Mouse (Mus musculus): ENCODE results near the gene C87436.
"Not testable (repeated sequence)": the region's sequence is repeated elsewhere in the genome, so short reads cannot be mapped to it uniquely, and the experiment has no call there.

C87436 gene

DNA sequence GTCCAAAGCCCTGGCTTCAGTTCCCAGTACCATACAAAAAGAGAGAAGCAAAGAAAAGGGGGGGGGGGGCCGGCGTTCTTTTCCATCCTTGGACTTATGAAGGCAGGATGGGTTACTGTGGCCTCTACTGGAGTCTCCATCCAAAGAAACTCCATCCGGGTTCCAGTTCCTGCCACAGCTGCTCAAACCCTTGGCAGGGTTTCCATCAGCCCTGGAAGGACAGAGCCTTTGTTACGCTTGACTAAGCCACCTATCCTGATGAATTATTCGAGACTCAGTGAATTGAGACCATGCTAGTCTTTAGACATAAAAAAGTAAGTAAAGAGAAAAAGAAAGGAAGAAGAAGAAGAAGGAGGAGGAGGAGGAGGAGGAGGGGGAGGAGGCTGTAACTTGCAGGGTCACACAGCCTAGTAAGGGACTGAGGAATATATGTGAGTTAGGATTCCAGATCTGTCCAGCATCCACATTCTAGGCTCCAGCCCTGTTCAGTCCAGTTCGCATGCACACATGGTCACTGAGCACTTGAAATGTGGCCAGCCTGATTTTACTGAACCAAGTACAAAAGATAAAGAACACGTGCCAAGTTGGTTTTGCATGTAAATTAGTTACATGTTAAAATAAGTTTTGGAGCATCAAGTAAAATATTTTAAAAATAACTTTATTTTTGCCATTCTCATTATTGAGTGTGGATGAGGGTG is 47.9 kb downstream of the C87436 start:
- no peak for DNase-seq (ENCODE audit: low spot score)

DNA sequence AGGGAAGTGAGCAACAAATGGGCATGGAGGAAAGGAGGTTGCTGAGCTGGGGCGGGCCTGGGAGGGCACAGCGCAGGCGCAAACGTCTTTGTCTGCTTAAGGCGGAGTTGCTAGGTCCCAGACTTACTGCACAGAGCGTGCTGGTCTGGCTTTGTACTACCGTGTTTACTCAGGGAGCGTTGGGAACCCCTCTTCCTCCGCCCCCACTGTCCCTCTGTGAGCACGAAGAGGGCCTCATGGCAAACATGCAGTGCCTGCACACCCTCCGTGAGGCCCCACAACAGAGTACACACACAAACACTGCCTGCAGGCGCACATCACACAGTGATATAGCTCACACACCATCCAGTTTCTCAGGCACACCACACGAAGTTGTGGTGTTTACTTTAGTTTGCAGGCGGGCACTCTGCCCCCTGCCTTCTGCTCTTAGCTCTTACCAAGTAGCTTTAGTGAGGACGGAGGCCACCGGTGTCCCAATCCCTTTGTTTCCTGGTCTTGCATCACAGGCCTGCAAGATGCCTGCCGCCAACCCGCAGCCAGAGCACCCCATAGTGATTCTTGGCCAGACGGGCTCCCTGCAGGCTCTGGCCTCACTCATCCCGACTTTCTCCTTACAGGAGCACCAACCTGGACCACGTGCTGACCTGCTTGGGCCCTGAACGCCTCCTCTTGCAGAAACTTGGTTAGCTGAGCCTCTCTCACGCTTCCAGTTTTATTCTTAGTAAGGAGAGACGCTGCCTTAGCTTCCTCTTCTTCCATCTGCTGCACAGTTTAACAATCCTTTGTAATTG is 49.4 kb downstream of the C87436 start:
- peak; percentile 57 for DNase-seq (ENCODE audit: low spot score)

DNA sequence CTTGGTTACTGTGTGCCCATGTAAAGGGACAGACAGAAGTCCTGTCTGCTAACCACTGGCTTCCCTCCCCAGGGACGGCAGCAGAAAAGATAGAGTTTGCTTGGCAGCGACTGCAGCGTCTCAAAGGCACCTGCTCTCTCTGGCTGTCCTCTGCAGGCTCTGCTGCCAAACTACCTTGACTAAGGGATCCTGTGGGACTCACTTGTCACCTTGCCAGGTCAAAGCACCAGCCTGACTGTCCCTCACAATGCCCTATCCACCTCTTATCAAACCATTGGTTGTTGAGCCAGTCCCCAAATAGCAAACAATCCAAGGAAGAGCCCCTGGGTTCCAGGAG is 49.9 kb downstream of the C87436 start:
- DNase-seq (ENCODE audit: low spot score), result no peak

DNA sequence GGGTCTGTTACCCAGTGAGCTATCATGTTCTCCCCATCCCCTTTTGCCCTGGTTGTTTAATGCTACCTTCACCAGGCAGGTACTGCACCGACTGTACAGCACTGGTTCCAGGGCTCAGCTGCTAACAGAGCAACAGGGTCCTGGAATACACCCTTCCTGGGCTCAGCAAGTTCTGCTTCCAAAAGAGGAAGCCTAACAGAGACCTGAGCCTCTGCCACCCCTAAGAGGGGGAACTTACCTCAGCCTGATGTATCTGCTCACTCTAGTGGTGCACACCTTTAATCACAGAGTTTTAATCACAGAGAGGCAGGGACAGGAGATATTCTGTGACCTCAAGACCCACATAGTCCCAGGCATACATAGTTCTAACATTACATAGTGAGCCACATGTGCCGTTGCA is 51.8 kb downstream of the C87436 start:
- no peak for DNase-seq (ENCODE audit: low spot score)

DNA sequence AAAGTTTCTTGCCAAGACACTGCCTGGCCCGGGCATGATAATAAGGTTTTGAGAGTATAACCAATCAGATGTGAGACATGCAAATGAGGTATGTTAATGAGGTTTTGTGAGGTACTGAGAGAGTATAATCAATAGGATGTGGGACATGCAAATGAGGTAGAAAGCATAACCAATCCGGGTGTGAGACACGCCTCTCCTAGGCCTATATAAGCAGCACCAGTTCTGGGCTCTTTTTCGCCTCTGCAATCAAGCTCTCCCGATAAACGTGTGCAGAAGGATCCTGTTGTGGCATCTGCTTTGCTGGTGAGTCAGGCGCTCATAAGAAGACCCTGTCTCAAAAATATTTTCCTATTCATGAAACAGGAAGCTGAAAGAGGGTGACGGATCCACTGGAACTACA is 52.2 kb downstream of the C87436 start:
- DNase-seq (ENCODE audit: low spot score), result not testable (repeated sequence)

DNA sequence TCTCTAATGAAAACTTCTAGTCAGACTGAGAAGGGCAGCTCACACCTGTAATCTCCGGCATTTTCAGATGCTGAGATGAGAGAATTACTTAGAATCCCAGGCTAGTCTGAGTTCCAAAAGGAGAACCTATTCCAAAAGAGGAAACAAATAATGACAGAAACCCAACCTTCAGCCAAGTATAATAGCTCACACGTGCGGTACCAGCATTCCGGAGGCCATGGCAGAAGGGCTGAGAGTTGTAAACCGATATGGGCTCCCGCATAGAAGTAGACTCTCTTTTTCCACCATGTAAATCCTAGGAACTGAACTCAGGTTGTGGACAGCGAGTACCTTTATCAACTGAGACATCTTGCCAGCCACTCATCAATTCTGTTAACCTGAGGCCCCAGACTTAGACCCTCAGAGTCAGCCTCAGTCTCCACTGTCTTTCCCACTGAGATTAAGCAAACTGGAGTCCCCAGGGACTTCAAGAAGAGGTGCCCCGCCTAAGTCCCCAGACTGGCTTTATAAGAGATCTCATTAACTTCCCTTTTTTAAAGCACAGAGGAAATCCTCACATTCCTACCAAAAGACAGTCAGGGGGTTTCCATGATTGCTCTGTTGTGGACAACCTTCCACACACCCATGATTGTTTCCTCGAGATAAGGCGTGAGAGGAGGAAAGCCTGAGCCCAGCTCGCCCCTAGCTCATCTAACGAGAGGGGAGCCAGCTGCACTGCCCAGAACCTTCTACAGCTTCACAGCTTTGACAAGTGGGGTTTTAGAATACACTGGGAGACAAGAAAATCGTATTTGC is 55.5 kb downstream of the C87436 start:
- no peak for DNase-seq (ENCODE audit: low spot score)

DNA sequence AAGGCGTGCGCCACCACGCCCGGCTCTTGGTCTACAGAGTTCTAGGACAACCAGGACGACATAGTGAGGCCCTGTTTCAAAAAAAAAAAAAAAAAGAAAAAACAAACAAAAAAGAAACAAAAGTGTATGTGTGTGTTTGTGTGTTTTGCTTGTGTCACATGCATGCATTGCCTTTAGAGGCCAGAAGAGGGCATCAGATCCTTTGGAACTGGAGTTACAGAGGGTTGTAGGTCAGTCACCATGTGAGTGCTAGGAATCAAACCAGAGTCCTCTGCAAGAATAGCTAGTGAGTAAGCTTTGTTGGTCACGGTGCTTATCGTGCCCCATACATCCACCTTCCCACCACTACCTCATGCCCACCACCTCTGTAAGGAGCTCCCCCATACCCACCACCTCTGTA is 56.6 kb downstream of the C87436 start:
- DNase-seq (ENCODE audit: low spot score), result no peak

DNA sequence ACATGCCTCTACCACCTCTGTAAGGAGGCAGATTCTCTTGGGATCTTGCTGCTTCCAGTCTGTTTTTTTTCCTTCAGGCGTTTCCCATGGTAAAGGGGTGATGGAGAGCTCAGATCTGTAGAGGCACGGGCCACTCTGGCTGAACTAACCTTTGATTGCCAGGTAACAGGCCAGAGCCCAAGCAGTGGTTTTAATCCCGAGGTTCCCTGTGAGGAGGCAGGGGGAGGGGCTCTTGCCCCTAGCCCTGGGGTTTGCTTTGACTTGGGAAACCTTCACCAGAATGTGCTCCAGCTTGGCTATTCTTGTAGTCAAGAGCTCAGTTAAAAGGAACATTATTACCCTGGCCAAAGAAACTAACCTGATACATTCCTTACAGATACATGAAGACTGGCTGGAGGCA is 57.5 kb downstream of the C87436 start:
- DNase-seq (ENCODE audit: low spot score), result no peak

DNA sequence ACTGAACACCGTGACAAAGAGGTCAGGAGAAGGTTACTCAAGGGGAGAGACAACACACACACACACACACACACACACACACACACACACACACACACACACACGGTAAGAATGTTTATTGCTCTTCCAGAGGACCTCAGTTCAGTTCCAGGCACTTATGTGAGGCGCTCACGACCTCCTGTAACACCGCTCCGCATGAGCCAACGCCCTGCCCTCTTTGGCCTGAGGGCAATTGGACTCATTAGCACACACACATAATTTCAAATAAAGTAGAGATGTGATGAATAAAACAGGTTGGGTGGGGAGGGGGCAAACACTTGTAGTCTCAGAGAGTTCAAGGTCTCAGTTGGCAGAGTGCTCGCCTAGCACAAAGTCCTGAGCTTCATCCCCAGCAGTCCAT is 58.0 kb downstream of the C87436 start:
- no peak for DNase-seq (ENCODE audit: low spot score)

DNA sequence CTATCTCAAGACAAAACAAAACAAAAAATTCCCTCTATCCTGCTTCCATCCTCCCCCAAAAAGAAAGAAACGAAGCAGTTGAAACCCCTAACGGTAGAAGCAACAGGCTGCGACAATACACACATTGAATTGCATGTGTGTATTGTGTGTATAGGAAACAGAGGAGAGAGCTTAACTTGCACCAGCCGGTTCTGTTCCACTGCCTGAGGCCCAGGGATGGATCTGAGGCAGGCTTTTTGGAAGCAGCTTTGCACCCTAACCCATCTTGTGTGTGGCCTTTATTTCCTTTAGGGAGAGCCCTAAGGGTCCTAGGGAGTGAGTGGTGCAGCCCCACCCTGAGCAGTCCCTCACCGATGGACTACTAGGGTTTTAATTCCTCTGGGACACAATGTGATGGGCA is 58.4 kb downstream of the C87436 start:
- DNase-seq (ENCODE audit: low spot score), result no peak

DNA sequence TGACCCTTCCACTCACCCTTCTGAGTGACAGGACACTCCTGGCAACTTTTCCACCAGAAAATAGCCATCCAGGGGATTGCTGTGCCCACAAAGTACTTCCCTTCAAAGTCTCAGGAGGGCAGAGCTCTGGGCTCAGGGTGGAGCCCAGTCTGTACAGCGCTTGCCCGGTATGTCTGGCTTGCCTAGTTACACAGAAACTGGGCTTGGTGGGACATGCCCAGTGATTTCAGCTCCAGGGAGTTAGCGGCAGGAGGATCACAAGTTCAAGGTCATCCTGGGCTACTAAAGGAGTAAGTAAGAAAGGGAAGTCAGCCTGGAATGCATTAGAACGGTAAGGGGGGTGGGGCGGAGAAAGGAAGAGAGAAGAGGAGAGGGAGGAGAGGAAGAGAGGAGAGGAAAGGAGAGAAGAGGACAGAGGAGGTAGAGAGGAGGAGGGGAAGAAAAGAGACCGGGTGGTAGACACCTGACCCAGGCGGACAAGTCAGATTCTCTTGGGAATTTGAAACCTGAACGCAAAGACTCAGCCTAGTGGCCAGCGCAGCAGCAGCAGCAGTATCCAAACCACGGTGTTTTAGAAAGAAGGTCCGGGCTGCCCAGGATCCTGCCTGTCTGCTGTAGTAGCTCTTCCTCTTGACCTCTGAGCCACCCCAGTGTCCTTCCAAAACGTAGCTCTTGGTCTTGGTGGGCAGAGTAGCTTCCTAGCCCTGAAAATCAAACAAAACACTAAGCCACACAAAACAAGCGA is 59.1 kb downstream of the C87436 start:
- DNase-seq (ENCODE audit: low spot score), result no peak

DNA sequence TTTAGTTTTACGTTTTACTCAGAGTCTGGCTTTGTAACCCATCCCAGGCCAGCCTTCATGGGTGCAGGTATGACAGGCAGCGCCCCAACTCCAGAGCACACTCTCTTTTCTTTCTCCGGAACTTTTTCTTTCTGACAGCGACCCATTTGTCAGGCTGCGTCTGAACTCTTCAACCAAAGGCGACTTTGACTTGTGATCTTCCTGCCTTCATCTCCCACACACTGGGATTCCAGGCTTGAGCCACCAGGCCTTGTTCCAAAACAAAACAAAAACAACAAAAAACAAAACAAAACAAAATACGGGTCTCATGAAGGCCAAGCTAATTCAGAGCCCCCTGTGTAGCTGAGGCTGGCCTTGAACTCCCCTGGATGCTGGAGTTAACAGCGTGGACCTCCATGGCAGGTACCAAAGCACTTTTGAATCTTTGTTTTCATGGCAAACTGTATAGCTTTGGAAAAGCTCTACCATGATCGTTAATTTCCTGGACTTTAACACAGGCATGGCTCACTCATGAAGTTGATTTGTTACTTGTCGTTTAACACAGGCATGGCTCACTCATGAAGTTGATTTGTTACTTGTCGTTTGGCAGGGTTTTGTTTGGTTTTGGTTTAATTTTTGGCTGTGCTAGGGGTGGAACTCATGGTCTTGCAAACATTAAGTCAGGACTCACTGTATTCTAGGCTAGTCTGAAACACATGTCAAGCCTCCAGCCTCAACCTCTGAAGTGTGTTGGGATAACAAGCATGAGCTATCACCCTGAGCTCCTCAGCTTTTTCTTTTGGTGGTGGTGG is 60.0 kb downstream of the C87436 start:
- DNase-seq (ENCODE audit: low spot score), result no peak

DNA sequence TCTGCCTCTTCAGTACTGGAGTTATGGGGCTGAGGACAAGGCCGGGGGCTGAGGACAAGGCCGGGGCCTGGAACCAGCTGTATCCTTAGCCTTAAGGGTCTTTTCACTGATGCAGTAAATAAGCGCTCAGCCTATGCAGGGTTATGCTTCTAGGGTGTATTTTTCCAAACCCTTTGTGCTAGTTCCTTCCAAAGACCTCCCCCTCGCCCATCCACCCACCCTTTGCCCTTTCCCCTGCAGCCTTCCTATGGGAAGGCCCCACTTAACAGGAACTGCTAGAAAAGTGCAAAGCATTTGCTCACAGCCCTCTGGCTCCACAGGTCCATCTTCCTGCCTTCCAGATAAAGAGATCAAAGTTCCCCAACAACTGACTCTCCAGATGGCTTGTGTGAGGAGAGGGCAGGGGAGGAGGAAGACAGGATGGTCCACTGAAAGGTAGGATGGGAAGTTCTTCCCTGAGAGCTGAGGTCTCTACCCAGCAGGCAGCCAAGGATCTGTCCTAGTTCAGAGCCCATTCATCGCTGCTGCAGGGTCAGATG is 61.5 kb downstream of the C87436 start:
- no peak for DNase-seq (ENCODE audit: low spot score)

DNA sequence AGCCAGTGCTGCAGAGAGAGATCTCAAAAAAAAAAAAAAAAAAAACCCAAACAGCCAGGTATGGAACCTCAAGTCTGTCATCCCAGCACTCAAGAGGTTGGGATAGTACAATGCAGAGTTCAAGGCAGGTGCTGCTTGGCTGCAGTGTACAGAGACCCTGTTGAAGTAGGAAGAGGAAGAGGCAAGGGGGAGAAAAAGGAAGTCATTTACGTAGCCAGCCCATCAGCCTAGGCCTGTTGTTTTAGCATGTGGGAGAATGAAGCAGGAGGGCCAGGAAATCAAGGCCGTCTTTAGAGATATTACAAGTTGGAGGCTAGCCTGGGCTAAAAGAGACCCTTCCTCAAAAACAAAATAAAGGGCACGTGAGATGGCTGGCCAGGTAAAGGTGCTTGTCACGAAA is 65.3 kb downstream of the C87436 start:
- no peak for DNase-seq (ENCODE audit: low spot score)

DNA sequence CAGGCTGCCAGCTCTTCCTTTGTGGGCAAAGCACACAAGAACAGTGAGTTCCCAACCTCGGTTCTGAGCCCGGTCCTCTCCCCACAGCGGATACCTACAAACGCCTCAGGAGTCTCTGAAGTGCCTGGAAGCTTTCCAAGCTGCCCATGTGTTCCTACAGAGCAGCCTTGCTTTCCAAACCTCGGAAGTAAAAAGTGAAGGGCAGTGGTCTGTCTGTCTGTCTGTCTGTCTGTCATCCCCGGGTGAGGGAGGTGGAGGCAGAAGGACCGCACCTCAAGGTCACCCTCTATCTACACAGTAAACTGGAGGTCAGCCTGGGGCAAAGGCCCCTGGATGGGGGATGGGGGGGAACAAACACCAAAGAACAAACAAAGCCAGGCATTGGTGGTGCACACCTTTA is 67.5 kb downstream of the C87436 start:
- no peak for DNase-seq (ENCODE audit: low spot score)

DNA sequence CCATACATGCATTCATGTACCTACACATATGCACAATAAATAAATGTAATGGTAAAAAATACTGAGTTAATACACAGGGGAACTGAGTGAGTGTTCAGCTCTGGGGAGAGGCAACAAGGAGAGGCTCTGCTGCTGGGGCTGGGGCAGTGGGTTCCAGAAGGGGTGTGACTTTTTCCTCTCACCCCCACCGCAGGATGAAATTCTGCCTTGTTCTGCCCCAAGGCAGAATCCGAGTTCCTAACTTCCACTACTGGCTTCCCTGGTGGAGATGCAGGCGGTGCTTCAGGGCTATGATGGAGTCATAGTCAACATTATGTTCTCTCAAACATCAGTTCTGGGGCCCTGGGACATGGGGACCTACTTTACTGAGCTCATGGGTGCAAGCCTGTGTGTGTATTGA is 68.1 kb downstream of the C87436 start:
- no peak for DNase-seq (ENCODE audit: low spot score)

DNA sequence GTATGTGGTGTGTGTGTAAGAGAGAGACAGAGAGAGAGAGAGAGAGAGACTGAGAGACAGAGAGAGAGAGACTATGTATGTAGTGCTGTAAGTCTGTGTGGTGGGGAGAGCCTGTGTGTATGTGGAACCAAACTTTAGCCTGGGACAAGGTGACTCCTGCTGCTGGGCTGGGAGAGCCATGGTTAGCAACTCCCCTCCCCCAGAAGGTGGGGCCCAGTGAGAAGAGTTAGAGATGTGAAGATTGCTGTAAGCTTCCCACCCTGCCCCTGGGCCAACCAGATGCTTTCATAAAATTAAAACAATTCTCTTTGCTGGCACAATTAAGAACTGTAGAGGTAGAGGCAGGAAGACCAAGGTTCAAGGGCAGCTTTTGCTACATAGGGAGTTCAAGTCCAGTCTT is 68.9 kb downstream of the C87436 start:
- DNase-seq (ENCODE audit: low spot score), result no peak

DNA sequence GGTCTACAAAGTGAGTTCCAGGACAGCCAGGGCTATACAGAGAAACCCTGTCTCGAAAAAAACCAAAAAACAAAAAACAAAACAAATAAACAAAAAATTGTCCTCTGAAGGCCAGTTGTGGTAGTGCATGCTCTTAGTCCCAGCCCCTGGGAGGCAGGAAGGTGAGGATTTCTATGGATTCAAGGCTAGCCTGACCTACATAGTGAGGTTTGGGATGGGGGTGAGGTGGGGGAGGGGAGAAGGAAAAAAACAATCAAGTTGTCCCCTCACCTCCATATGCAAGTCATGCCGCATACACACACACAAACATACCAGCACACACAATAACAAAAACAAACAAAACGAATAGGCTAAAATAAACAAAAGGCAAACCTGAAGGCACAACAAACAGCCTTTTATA is 70.6 kb downstream of the C87436 start:
- no peak for DNase-seq (ENCODE audit: low spot score)

DNA sequence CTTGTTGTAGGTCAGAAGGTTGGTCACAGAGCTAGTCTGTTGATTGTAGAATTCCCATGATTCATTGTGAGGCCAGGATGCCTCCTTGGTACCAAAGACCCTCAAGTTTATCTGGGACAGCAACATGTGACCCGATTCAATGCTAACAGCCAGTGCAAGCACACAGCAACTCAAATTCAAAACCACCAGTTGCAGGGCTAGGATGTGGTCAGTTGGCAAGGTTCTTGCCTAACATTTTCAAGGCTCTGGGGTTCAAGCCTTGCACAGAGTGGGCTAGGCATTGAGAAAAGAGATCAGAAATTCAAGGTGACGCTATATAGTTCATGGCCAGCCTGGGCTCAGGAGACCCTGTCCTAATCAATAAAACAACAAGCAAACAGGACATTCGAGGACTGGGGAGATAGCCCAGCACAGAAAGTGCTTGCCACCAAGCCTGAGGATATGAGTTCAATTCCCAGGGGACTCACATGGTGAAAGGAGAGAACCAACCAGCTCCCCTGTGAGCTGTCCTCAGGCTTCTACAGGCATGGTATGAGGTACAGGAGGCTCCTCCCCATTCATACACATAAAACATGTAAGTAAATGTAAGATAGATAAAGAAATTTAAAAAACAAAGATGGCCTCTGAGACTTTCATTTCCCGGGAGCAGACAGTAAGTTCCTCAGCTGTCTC is 71.2 kb downstream of the C87436 start:
- no peak for DNase-seq (ENCODE audit: low spot score)

DNA sequence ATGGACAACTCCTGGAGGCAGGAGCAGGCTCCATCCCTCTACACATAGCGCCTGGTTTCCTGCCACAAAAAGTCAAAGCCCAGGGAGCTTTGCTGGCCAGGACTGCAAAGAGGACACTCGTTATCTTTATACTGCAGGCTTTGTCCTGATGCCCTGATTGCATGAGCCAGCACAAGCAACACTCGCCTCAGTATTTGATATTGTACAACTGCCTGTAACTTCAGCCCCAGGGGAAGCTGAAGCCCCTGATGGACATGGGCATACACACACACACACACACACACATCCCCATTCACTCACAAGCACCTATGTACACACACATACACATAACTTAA is 71.7 kb downstream of the C87436 start:
- no peak for DNase-seq (ENCODE audit: low spot score)

DNA sequence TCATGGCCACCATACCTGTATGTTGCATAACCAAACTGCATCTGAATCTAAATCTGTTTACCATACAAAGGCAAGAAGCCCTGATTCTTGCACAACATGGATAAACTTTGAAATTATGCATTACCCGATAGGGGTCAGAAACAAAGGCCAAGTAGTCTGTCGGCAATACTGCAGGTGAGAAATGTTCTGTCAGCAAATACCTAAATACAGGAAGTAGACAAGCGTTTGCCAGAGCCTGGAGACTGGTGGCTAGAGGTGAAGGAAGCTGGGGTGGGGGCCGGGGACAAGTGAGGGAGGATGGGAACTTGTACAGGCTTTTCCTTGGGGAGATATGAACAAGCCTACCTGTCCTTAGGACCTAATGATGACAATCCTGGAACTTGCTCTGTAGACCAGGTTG is 72.8 kb downstream of the C87436 start:
- DNase-seq (ENCODE audit: low spot score), result no peak
